Mouse (Mus musculus) hindlimb bud, embryonic 11.5 days (tissue): ENCODE measurements around the gene Zfp667.
A peak's percentile ranks its signal among the peaks of the same experiment; 100 is the strongest.
"Not testable (repeated sequence)": the region's sequence is repeated elsewhere in the genome, so short reads cannot be mapped to it uniquely, and the experiment has no call there.

Experiments
- DNase-seq: peaks from one replicate; pipeline ENCODE4 v3.0.0-alpha.2; 2012; ENCODE audit warnings: low read depth, low spot score; ENCODE audit errors: extremely low spot score

Zfp667 gene

DNA sequence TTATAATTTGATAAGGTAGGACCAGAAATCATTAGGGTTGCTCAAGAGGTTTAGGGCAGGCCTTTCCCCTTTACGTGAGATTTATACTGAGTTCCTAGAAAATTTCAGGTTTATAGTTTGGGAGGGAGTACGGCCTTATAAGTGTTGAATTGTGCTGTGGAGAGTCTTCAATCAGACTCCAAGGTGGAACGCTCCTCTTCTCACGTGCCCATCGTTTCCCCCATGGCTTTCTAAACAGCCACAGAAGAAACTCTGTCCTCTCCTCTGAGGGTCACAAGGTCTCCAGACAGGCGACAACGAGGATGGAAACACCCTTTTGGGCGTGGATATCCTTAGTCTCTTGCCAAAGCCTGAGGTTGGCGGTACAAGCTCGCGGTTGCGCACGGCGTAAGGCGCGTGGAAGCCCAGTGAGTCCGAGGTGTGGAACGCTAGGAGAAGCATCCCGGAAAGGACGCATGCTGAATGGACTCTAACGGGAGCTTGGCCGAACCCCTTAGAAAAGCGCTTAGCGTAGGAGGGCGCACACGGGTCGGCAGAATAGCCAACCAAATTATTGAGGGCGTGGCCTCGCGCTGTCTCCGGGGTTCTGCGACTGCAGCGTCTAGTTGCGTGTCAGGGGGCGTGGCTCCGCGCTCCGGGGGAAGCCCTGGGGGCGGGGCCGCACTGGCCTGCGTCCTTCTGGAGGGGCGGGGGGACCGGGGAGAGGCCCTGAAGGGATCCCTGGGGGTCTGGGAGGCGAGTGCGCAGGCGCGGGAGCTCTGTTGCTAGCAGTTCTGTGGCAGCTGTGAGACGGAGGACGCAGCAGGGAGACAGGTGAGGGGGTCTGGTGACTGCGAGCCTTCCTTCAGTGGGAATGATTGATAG lies at the start of gene Zfp667:
Gene Zfp667 (plus strand): TSS at position 738 of the 864 bp plus-strand sequence.
- peak; percentile 74 for DNase-seq

DNA sequence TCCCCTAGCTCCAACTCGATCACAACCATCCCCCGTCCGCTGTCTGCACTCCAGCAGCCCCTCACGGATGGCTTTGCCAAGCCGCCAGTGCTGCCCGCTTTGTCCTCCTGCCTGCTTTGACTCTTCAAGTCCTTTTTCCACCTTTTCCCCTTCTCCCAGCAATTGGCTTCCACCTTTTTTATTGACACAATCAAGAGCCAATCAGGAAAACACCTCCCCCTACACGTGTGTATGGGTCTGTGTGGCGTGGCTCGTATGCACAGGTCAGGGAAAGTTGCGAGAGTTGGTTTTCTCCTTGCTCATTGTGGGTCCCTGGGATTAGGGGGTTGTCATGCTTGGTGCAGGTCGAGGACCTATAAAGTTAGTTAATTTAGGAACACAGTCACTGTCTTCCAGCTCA lies 46.6 kb upstream of the Zfp667 start:
- no peak for DNase-seq

DNA sequence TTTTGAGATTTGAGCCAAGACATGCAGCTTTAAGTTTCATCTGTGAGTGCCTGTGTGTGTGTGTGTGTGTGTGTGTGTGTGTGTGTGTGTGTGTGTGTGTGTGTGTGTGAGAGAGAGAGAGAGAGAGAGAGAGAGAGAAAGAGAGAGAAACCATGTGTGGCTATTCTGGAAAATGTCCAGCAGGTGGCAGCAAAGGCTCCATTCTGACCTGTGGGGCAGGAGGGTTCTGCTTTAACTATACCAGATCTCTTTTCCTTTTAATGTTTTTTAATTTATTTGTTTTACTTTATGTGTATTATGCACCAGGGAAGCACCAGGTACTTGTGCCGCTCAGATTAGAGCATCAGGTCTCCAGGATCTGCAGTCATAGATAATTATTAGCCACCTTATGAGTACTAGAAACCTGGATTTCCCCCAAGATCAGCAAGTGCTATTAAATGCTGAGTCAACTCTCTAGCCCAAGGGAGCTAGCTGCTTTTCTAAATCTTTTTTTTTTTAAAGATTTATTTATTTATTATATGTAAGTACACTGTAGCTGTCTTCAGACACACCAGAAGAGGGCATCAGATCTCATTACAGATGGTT lies 45.4 kb upstream of the Zfp667 start:
- DNase-seq: not testable (repeated sequence)

DNA sequence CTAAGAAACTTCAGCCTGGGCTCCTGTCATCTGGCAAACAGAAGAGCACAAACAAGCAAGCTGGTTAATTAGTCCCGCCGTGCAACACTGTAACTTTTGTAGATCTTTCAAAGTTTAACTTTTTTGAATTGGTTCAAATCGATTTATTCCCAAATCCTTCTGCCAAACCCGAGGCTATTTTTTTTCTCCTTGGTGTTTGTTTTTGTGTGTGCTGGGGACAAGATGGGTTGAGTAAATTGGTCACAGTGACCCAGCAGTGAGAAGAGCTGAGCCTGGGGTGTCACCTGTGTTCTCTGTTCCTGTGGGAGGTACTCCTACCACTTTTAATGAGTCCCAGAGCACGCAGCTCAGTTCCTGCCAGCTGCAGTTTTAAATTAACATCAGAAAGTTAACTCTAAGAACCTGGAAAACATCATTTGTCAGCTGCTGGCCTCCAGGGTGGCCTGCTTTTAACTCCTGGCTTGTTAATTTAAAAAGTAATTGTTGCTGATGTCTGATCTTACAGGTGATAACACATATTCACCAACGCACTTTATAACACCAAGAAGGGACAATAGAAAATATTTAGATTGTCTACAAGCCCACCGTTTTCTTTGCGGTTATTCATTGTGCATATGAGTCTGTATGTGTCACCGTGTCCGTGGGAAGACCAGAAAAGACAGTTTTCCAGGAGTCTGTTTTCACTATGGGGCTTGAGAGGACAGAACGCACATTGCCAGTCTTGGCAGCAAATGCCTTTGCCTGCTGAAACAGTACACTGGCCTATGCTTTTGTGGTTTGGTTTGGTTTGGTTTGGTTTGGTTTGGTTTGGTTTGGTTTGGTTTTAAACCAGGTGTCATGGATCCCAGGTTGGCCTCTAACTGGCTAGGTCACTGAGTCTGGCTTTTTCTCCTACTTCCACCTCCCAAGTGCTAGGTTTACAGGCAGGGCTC lies 41.8 kb upstream of the Zfp667 start:
- peak; percentile 53 for DNase-seq

DNA sequence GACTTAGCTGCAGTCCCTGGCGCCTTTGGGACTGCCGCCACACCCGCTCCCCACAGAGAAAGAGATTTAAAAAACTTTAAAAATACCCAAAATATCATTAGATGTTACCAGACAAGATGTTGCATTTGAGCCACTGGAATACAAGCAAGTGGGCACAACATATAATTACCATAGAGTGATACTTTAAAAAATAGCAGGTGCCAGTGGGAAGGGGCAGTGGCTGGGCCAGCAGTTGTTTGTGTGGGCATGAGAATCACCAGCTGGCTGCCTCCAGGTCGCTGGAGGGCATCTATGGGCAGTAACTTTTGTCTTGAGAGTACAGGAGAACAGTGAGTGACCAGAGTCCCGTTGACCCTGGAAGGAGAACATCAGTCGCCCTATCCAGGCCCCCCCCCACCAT lies 34.0 kb upstream of the Zfp667 start, which contains the start of gene Epp13:
Gene Epp13 (plus strand): TSS at position 301 of the 400 bp plus-strand sequence.
- no peak for DNase-seq

DNA sequence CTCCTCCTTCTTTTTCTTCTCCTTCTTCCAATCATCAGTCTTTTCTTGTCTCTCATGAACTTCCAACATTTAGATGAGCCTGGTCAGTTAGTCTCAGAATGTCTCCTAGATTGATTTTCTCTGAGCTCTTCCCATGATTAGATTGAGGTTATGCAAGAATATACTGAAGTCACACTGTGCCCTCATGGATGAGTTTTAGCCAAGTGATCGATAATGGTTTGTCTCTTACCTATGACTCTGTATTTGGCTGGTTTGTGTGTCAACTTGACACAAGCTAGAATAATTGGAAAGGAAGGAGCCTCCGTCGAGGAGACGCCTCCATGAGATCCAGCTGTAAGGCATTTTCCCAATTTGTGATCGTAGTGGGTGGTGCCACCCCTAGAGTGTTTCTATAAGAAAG lies 31.9 kb upstream of the Zfp667 start:
- DNase-seq: no peak

DNA sequence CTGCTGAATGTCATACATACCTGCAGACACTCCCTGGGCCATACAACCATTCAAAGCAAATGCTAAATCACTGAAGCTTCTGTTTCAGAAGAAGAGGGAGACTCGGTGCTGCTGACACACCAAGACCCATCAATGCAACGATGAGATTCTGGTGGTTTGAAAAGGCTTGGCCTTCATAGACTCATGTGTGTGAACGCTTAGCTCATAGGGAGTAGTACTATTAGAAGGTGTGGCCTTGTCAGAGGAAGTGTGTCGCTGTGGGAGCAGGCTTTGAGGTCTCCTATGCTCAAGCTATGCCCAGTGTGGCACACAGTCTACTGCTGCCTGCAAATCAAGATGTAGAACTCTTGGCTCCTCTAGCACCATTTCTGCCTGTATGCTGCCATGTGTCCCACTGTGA lies 29.0 kb upstream of the Zfp667 start:
- no peak for DNase-seq

DNA sequence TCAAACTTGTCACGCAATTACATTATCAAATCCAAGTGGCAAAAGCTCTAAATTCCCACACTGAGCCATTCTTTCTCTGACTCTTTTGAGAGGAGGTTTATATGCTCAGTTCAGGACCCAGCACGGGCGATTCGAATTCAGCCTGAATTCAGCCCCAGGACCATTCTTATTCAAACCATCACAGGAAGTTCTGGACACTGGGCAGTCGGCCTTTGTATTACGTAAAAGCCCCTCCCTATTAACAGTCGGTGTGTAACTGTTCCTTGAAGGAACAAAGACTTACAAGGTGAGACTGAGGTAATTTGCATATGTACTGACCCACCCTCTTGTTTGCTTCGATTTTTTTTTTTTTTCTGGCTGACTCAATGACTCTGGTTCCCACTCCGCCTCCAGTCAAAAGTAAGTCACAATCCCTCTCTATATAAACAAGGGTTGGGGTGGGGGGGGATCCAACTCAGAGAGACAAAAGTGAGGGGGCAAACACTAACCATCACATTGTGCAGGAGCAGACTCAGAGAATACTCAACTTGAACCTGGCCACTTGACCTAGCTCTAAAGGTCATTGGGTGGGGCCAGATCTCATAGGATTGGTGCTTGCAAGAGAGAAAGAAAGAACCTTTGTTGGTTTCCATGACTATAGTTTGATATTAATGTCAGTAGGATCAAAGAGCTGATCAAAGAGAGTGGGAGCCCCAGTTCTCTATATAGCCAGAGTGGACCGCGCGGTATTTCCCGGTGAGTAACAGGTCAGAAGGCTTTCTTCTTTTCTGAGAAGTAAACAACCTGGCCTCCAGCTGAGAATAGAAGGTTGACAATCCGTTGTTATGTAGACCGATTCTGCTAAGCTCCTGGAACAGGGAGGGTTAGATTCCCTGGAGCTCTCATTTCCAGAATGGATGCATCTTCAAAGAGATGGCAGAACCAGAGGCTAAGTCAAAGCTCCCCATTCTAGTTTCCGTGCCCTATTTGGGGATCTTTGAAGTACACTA lies 27.9 kb upstream of the Zfp667 start:
- no peak for DNase-seq

DNA sequence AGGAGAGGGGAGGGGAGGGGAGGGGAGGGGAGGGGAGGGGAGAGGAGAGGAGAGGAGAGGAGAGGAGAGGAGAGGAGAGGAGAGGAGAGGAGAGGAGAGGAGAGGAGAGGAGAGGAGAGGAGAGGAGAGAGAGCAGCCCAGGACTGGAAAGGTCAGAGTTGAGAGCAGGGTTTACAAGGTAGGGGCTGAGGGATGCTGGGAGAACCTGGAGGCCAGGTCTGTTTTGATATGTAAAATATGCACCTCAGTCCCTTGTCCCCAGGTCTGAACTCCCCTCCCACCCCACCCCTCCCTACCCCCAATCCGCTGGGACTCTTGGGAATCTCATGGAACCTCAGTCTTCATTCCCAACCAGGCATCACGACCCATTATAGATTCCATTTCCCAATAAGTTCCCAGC lies 26.4 kb upstream of the Zfp667 start:
- DNase-seq: not testable (repeated sequence)

DNA sequence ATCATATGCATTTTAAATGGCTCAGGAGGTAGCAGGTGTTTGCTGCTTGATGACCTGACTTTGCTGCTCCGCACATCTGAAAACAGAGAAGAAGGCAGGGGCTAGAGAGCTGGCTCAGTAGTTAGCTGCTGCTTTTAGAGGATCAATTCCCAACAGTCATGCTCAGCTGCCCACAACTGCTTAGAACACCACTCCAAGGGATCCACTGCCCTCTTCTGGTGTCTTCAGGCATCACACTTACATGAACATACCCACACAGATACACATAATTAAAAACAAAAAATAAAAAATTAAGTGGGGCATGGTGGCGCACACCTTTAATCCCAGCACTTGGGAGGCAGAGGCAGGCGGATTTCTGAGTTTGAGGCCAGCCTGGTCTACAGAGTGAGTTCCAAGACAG lies 24.3 kb upstream of the Zfp667 start:
- DNase-seq: no peak

DNA sequence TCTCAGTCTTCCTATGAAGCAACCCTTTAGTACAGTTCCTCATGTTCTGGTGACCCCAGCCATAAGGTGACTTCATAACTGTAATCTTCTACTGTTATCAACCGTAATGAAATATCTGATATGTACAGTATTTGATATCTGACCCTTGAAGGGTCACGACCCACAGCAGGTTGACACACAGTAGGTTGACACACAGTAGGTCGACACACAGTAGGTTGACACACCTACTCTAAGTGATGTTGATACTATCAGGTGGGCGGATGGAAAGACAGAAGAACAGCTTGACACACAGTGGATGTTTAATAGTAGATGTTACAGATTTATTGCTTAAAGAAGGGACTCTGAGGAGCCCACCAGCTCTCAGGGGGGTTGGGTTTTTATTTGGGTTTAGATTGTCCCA lies 23.4 kb upstream of the Zfp667 start:
- DNase-seq: no peak

DNA sequence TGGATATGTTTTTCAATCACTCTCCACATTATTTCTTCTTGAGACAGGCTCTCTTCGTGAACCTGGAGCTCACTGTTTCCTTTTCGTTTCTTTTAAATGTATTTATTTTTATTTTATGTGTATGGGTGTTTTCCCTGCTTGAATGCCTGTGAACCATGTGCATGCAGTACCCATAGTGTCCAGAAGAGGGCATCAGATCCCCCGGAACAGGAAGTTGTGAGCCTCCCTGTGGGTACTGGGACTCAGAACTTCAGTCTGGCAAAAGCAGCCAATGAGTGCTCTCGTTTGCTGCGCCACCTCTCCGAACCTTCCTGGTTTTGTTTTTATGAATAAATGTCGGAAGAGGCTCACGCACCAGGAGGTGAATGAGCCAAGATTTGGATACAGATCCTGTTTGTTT lies 20.7 kb upstream of the Zfp667 start:
- no peak for DNase-seq

DNA sequence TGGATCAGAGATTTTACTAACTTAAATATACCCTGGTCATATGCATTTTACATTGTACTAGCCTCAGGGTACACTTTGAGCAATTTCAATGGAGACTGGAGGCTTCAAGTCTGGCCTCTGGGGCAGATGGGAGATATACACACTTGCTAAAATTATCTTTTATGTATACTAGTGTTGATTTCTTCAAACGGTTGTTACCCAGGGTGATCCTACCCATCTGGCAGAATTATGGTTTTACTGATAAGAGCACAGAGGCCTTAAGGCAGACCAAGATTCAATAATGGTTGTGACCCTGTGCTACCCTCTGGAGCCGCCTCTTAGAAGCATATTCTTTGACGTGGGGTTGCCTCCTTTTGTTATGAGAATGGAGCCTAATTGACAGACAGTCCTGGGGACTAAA lies 8.5 kb upstream of the Zfp667 start:
- no peak for DNase-seq

DNA sequence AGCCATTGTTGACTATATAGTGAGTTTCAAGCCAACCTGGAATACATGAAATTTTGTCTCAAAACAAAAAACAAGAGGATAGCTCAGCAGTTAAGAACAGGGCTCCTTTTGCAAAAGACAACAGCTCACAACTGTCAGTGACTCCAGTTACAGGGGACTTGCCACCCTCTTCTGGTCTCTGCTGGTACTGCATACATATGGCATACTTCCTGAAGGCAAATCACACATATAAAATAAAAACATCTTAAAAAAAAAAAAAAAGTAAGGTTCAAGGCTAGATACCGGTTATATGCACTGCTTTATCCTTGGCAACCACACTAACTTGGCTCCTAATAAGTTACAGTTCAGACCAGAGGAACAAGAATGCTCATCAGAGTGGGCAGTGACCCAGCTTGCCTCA lies 3.6 kb upstream of the Zfp667 start:
- peak; percentile 81 for DNase-seq

DNA sequence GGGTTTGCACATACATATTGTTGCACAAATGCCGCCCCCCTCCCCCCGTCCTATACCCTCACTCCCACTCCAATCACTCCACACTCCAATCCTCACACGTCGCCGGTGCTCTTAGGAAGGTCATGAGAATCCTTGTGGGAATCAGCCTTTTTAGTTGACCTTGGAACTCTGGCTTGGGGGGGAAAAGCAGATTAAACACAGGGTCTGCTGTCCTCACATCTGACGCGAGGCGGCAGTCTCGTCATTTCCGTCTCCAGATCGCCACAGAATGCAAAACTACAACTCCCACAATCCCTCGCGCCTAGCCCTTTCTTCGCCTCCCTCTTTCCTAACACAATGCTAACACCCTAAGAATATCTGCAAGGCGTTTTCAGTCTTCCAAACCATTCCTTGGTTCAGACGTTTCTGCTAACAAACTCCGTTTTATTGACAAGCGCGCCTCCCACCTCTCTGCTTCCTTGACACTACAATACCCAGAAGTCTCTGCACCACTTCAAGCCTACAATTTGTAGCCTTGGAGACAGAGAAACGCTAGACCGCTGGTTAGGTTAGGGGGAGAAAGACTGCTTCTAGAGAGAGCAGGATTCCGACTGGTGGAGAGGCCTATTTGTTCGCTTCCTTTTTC lies 2.8 kb upstream of the Zfp667 start:
- peak; percentile 77 for DNase-seq

DNA sequence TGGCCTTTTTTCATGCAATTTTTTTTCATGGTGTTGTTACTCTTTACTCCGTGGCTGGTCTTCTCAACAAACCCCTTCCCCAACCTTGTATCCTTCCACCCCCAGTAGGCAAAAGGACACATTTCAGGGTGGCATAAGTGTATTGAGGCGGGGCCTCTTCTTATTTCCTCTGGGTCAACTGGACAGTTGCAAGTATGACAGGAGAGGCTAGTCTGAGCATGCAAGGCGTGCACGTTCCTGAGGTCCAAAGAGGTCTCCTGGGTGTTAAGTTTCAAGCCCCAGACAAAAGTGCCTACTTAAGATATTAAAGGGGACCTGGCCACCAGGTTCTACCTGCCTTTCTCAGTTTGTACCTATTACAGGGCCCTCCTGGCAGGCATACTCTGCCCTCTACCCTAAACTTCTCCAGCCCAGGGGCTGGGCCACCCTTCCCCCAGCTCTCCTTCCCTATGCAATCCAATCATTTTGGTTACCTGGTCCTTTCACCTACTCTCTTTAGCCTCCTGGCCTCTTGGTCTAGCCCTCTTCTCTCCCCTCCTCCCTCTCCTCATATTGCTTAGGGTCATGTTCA lies 1.9 kb upstream of the Zfp667 start:
- DNase-seq: no peak

DNA sequence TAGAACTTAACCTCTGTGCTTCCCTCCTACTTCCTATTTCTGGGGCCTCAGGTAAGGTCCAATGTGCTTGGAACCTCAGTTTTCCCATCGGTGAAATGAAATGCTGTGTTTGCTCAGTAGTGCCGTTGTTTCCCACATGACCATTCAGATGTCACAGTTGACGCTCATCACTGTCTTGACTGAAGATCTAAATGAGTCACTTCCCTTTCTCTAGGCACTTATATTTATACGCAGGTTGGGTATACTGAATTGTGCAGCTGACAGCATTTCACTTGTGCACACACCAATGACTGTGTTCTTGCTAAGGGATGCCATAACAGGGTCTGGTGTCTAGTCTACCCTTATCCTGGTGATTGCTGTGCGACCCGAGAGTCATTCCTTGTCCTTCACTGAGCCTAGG lies 1.0 kb upstream of the Zfp667 start:
- no peak for DNase-seq

DNA sequence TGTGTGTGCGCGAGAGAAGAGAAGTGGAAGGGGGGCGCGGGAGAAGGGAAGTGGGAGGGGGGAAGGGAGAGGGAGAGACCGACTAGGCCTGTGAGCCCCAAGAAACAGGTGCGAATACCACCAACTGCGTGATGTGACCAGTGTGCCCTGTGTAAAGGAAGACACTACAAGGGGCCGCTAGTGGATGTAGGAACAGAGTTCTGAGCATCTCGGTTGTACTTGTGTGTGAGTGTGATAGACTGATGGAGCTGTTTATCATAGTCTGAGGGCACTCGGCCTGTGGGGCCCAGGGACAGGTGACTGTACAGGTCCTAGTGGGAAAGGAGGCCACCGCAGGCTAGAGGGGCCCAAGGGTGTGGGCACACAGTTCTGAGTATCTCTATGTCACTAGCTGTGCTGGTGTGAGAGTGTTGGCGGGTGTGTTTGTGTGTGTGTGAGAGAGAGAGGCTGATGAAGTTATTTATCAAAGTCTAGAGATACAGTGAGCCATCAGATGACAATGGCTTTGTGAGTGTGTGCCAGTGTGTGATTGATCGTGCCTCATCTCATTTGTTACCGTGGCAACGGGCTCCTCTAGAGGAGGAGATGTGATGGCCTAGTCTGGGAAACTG lies 647 bp downstream of the Zfp667 start:
- no peak for DNase-seq

DNA sequence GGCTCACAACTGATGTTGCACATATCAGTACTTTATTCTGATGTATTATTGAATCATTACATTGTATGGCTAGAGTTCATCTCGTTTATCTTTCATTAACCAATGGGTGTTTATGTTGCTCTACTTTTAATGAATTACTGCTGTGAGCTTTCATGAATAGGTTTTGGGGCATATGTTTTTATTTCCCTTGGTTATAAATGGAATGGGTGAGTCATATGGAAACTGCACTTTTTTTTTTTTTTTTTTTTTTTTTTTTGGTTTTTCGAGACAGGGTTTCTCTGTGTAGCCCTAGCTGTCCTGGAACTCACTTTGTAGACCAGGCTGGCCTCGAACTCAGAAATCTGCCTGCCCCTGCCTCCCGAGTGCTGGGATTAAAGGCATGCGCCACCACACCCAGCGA lies 4.7 kb downstream of the Zfp667 start:
- not testable (repeated sequence) for DNase-seq
